Mouse (Mus musculus) v-Abl transformed pro-B cells (cell line): Measurements from ENCODE around the gene Bbs9.

Experiments used
- in situ Hi-C, 2 experiments: fragments of 400-800 bp; cut with MboI; formaldehyde crosslinking; loops; one replicate each; pipeline ENCODE4 v1.15.1; 2025; ENCODE audit not compliant: unreplicated experiment in 2 of 2

The Bbs9 gene

GRCm38 (mm10) chr9:22518394-22519041 is 43.0 kb downstream of the Bbs9 start:
- in situ Hi-C loops: no loop called here

GRCm38 (mm10) chr9:22523460-22523859 is 47.9 kb downstream of the Bbs9 start:
- in situ Hi-C loops: no loop called here

DNA sequence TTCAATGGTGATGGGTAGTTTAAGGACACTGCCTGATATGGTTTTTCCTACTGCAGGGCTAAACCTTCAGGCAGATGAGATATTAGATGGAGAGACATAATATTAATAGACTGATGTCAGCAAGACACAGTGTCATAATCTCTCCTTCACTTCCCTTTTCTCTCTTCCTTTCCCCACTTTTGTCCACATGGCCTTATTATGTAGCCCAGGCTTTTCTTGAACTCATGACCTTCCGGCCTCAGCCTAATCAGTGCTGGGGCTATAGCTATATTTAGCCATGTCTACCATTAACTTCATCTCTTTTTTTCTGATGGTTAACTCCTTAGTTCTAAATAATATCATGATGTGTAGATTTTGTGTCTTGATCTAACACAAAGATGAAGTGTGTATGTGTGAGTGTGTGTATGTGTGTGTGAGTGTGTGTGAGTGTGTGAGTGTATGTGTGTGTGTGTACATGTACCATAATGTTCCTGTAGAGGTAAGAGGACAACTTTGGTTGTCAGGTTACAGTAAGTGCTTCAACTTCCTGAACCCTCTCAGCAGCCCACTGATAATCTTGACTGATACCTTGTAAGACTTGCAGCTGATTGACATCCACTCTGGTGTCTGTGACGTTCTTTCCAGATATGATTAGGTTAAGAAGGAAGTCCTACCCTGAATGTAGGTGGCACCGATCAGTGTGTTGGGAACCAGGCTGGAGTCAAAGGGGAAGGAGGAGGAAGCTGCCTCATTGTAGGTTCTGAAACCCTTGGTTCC is 55.4 kb downstream of the Bbs9 start:
- in situ Hi-C loops: no loop called here

GRCm38 (mm10) chr9:22532112-22532511 is 56.6 kb downstream of the Bbs9 start:
- in situ Hi-C loops: no loop called here

- in situ Hi-C loops: no loop called here
These were observed 57.4 kb downstream of the Bbs9 start for GRCm38 (mm10) chr9:22532810-22533447.

- in situ Hi-C loops: no loop called here
These were observed 62.4 kb downstream of the Bbs9 start for GRCm38 (mm10) chr9:22537767-22538373.

GRCm38 (mm10) chr9:22539546-22539945 is 64.0 kb downstream of the Bbs9 start:
- in situ Hi-C loops: no loop called here

- in situ Hi-C loops: no loop called here
These were observed 65.6 kb downstream of the Bbs9 start for GRCm38 (mm10) chr9:22541130-22541529.

DNA sequence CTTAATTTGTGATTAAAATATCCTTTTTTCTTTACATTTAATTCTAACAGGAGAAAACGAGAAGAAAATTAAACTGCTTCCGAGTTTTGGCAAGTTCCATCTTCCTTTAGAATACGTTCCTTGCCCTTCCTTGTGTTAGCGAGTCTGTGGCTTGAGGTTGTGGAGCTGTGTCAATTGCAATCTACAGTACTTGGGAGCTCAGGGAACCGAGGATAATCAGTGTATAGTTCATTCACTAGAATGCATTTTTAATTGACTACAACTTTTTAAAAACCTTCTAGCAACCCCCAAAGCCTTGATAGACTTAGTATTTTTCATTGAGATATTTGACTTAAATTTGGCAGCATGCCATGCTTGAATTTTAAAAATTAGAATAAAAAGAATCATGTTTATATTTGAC is 68.0 kb downstream of the Bbs9 start:
- in situ Hi-C loops: no loop called here

DNA sequence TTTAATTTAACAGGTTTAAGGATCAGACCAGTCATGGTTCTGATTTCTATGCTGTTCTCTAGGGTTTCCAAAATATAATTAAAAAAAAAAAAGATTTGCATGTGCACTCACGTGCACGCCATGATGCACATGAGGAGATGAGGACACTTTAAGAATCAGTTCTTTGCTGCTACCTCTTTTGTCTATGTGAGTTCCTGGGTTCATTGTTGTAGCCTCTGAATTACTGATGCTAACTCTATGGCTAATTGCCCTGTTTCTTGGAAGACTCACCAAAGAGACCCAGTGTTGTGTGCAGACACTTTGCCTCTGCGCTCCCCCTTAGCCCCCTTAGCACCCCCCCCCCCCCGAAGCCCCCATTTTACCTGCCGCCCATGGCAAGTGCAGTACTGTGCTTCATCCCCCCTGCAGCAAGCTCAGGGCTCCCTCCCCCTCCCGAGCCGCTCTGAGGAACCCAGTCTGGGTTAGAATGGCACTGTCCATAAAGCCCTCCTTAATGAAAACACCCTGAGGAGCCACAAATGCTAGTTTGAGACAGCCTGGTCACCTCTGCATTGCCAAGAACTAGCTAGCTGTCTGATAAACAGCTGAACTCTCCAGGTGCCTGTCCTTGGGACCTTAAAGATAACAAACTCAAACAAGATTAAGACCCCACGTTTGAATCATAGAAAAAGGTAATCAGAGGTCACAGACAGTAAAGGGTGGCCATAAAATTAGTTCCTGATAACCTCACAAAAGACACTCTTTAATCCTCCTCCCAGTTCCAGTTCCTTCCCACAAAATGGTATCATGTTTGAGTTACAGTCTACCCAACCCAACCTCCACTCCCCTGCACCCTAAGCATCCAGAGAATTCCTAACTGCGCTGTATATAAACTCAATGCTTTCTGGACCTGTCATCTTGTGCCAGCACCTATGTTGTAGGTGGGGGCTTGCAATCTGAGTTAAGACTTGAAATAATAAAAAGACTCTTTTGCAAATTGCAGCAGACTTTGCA is 69.1 kb downstream of the Bbs9 start:
- in situ Hi-C loops: no loop called here

DNA sequence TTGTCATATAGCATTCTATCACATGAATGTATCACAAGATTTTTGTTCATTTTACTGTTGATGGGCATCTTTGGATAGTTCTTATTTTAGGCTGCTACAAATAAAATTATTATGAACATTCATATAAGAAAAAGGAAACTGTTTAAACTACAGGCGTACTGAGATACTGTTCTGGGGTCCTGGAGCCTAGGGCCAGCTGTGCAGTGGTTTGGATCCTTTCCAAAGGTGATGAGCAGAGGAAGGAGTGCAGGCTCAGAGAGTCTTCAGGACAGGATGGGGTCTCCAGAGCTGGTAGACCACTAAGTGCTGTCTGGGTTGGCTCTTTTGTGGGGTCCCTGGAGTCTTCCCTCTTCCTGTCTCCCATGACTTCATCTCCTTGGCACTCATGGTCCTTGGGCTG is 75.8 kb downstream of the Bbs9 start:
- in situ Hi-C loops: loop anchor here (10.0 to 25.0 kb wide), 3 partner anchors 461 to 1961 kb away; partner anchors contain the start of gene Dpy19l1 (in 2 of the 2)

- in situ Hi-C loops: loop anchor here (5.0 to 25.0 kb wide), 4 partner anchors 456 to 1956 kb away; partner anchors contain the start of gene Dpy19l1 (in 2 of the 2)
These were observed 80.6 kb downstream of the Bbs9 start for GRCm38 (mm10) chr9:22556076-22556475.

DNA sequence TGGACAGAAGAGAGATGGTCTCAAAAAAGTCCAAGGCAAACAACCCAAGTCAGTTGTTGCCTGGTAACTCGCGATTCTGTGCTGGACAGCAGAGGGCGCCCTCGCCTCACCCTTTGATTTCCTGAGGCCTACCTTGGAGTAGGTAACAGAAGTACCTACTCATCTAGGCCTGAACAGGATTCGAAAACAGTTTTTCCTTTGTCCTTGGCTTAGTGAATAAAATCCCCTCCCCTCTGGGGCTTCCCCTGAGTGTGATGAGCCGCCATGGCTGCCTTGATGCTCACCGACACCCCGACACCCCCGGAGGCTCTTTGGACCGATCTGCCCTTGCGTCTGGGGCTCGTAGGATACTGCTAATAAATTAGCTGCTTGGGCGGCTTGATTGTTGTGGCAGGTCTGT is 82.0 kb downstream of the Bbs9 start:
- in situ Hi-C loops: loop anchor here (5.0 to 25.0 kb wide), 4 partner anchors 455 to 1955 kb away; partner anchors contain the start of gene Dpy19l1 (in 2 of the 2)

DNA sequence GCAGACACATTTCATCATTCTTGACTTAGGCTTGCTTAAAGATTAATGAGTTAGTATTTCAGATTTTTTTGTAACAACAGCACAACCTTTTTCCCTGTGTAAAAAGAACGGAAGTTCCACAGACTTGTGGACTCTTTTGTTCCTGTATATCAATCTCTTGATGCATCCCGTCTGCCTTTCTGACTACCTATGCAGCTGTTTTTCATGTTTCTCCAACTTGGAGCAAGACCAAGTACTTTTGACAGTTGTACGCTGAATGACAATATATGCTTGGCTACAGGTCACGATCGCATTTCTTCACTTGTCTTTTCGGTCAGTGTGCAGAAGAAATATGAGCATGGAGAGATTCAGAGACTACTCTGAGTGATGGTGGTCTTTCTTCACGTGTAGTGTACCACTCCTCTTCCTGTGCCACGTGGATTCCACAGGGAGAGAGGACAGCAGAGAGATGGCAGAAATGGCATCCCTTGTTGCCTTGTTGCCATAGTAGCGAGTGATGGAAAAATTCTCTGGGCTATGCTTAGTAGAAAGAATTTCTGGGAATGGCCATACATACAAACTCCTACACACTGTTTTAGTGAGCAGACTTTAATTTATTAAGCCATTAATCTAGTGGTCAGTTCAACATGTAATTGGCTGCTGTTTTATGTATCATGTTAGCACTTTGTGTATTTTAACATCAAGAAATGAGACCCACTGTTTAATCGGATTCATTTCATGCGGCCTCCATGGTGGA is 88.3 kb downstream of the Bbs9 start:
- in situ Hi-C loops: loop anchor here (25.0 kb wide), 2 partner anchors 449 to 1949 kb away; partner anchors contain the start of gene Dpy19l1 (in 2 of the 2)

DNA sequence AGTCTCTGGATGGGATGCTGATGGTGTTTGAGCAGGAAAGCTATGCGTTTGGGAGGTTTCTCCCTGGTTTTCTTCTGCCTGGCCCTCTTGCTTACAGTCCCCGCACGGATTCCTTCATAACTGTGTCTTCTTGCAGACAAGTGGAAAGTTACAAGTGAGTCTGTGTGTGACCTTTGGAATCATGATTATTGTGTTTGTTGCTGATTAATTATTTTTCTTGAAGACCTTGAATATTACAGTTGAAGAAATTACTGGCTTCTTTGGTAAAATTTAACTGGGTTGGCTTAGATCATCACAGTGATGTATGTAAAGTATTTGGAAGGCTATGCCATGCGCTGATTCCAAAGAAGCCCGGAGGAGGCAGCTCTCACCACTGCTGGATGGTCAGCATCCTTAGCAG is 92.2 kb downstream of the Bbs9 start:
- in situ Hi-C loops: loop anchor here (25.0 kb wide), 2 partner anchors 445 to 1945 kb away; partner anchors contain the start of gene Dpy19l1 (in 2 of the 2)

- in situ Hi-C loops: no loop called here
These were observed 101.1 kb downstream of the Bbs9 start for GRCm38 (mm10) chr9:22576426-22577139.

GRCm38 (mm10) chr9:22578266-22578665 is 102.8 kb downstream of the Bbs9 start:
- in situ Hi-C loops: no loop called here

DNA sequence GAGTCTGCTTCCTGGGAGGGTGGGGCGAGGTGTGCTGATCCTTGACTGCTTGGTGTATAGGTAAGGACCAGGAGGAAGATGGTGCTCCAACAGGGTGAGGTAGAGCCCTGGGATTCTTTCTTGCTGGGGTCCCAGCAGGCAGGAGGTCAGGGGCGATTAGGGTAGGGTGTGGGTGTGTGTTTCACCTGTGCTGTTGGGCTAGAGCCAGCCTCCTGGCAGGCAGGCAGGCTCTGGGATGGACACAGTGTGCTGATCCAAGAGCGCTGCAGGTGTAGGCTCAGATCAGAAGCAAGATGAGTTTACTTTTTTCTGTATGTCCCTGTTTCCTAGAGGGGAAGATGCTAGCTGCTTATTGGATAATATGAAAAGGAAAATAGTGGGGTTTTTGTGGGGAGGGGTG is 108.7 kb downstream of the Bbs9 start:
- in situ Hi-C loops: no loop called here
